Mouse (Mus musculus): ENCODE data around the gene Dnttip2.
A peak's percentile ranks its signal among the peaks of the same experiment; 100 is the strongest.

DNA sequence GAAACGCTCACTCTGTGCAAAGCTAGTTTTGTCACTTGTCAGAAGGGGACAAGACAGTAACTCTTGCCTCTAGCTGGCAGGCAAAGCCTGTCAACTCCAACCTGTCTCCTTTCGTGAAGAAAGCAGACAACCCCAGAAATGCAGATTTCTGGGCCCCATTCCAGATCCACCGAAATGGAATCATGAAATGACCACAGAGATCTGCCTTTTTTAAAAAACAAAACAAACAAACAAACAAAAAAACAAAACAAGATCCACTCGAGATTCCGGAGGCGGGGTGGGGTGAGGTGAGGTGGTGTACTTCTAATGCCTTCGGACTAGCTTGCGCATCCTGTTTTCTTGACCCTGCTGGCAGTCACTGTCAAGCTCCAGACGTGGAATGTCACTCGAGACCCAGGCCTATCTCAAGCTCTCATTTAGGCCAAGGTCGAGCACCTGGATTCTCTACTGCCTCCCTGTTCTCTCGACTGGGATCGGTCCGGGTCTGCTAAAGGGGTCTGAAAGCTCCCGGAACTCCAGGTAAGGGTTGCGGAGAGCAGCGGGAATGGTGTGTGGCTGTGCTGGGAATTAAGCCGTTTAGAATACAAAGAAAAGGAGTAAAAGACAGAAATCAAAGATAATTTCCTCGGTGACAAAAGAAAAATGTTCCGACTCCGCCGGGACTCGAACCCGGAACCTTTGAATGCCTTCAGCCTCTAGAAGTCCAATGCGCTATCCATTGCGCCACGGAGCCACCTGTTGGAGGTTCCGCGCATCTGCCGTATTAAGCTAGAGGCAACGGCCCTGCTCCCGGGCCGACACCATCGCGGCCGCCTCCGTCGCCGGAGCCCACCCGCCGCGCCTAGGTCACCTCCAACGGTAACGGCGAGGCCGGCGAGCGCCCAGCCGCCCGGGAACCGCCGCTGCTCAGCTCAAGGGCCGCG lies 18.4 kb downstream of the Dnttip2 start:
- TF ChIP-seq CTCF (IDR thresholded peaks at IDR 0.05; ENCODE audit: low read depth) (peak; percentile 55), EP300 (optimal IDR thresholded peaks at IDR 0.05) (no peak)

Measured in stomach, postnatal 0 days (tissue).